Mouse (Mus musculus) kidney, embryonic 14.5 days (tissue): ENCODE results near the gene Mms19. TPM values are rescaled to one million over a fixed set of nuclear protein-coding genes. Genes with fewer than 3 reads are reported as not detected.

Source experiments
- ATAC-seq: fragments of 200-750 bp; cut with Nextera tagmentation; 2 replicates; pipeline ENCODE4 v1.8.0; 2017; ENCODE audit warnings: moderate number of reproducible peaks, mild to moderate bottlenecking, moderate TSS enrichment, moderate library complexity; ENCODE audit not compliant: low FRiP score, low TSS enrichment
- H3K27ac ChIP-seq: fragments of 300-500 bp; sonication (generic); 2 replicates; pipeline ENCODE4 v1.5.1; 2014; ENCODE audit warnings: low read depth, mild to moderate bottlenecking, low read length, moderate library complexity, mixed read lengths
- H3K27me3 ChIP-seq: fragments of 300-500 bp; sonication (generic); 2 replicates; pipeline ENCODE4 v1.6.1; 2014; ENCODE audit warnings: mild to moderate bottlenecking, low read length; ENCODE audit not compliant: control insufficient read depth, insufficient read depth
- H3K36me3 ChIP-seq: fragments of 300-500 bp; sonication (generic); 2 replicates; pipeline ENCODE4 v1.6.1; 2014; ENCODE audit warnings: low read length, mixed read lengths; ENCODE audit not compliant: control insufficient read depth, insufficient read depth
- H3K4me1 ChIP-seq: fragments of 300-500 bp; sonication (generic); 2 replicates; pipeline ENCODE4 v1.6.1; 2014; ENCODE audit warnings: low read length, mixed read lengths; ENCODE audit not compliant: control insufficient read depth, insufficient read depth
- H3K4me2 ChIP-seq: fragments of 300-500 bp; sonication (generic); replicated peaks from 2 replicates; pipeline ENCODE4 v1.6.1; 2014; ENCODE audit warnings: low read depth, mild to moderate bottlenecking, low read length
- H3K4me3 ChIP-seq: fragments of 300-500 bp; sonication (generic); 2 replicates; pipeline ENCODE4 v1.5.1; 2014; ENCODE audit warnings: mild to moderate bottlenecking, low read length
- H3K9ac ChIP-seq: fragments of 300-500 bp; sonication (generic); 2 replicates; pipeline ENCODE4 v1.6.1; 2014; ENCODE audit warnings: low read depth, mild to moderate bottlenecking, low read length, moderate library complexity
- H3K9me3 ChIP-seq: fragments of 300-500 bp; sonication (generic); 2 replicates; pipeline ENCODE4 v1.6.1; 2016; ENCODE audit warnings: low read length; ENCODE audit not compliant: control insufficient read depth
- WGBS: fragments of 180-500 bp; shearing (Covaris S2); extraction: QIAGEN DNeasy Blood & Tissue Kit; methylation state at CpG from one replicate; pipeline ENCODE4 v1.1.7; 2014; 5-methylcytosine and 5-hydroxymethylcytosine counted together
- polyA plus RNA-seq: library from polyadenylated mRNA; unstranded; fragments of >200 nt; fragmentation: Nextera tagmentation; extraction: Ambion mirVana; gene quantifications from 2 replicates; pipeline ENCODE4 v1.2.1, GENCODE M21; 2014

The Mms19 gene
- polyA plus RNA-seq, 1 experiment from 2014 or later, result 42.3 TPM

- Histone ChIP-seq H3K9ac (no peak overlapping the region), H3K27me3 (no peaks in the 10 kb centered on the region), H3K4me3 (no peak overlapping the region), H3K9me3 (no peaks in the 10 kb centered on the region), H3K36me3 (no peaks in the 10 kb centered on the region), H3K27ac (no peak overlapping the region), H3K4me1 (peaks cover 57% of the 10 kb centered on the region), H3K4me2 (no peak overlapping the region)
- ATAC-seq, result no peak
- WGBS, result 71% methylated on average over 2 of the region's 2 CpGs
These were observed 12.0 kb upstream of the Mms19 start for GRCm38 (mm10) chr19:41992971-41993370.

GRCm38 (mm10) chr19:41991926-41992477 lies 11.0 kb upstream of the Mms19 start:
- Histone ChIP-seq H3K27me3 (no peaks in the 10 kb centered on the region), H3K9me3 (no peaks in the 10 kb centered on the region), H3K4me3 (no peak overlapping the region), H3K9ac (no peak overlapping the region), H3K4me2 (0 out of 2 replicates have a peak overlapping the region, but pooled peaks have one; percentile 8), H3K27ac (peak overlapping the region; percentile 77), H3K36me3 (no peaks in the 10 kb centered on the region), H3K4me1 (peaks cover 57% of the 10 kb centered on the region)
- WGBS, result 21% methylated on average over 6 of the region's 6 CpGs
- ATAC-seq, result 0 out of 2 replicates have a peak, but pooled peaks have one; percentile 26

GRCm38 (mm10) chr19:41989810-41990209 lies 8.9 kb upstream of the Mms19 start:
- H3K9me3 ChIP-seq, result no peaks in the 10 kb centered on the region
- no peak overlapping the region for H3K4me2 ChIP-seq
- H3K36me3 ChIP-seq, result no peaks in the 10 kb centered on the region
- peaks cover 37% of the 10 kb centered on the region for H3K4me1 ChIP-seq
- ATAC-seq, result no peak
- H3K27me3 ChIP-seq, result no peaks in the 10 kb centered on the region
- 81% methylated on average over 6 of the region's 6 CpGs for WGBS
- no peak overlapping the region for H3K27ac ChIP-seq
- H3K4me3 ChIP-seq, result no peak overlapping the region
- H3K9ac ChIP-seq, result no peak overlapping the region

- peaks cover 12% of the 10 kb centered on the region for H3K4me1 ChIP-seq
- no peaks in the 10 kb centered on the region for H3K36me3 ChIP-seq
- H3K4me2 ChIP-seq, result no peak overlapping the region
- H3K9me3 ChIP-seq, result no peaks in the 10 kb centered on the region
- H3K27ac ChIP-seq, result no peak overlapping the region; the same call in 1 of the 2 replicates
- ATAC-seq, result peak; percentile 44; the same call in 1 of the 2 replicates
- no peaks in the 10 kb centered on the region for H3K27me3 ChIP-seq
- 66% methylated on average over 4 of the region's 4 CpGs for WGBS
- no peak overlapping the region for H3K9ac ChIP-seq
- H3K4me3 ChIP-seq, result no peak overlapping the region
These were observed 6.2 kb upstream of the Mms19 start for GRCm38 (mm10) chr19:41987206-41987605.

- Histone ChIP-seq H3K4me2 (no peak overlapping the region), H3K4me3 (no peak overlapping the region), H3K9ac (no peak overlapping the region), H3K4me1 (no peaks in the 10 kb centered on the region; the same call in 1 of the 2 replicates), H3K27ac (no peak overlapping the region), H3K9me3 (no peaks in the 10 kb centered on the region), H3K36me3 (no peaks in the 10 kb centered on the region), H3K27me3 (no peaks in the 10 kb centered on the region)
- 92% methylated on average over 5 of the region's 5 CpGs for WGBS
- ATAC-seq, result no peak
These were observed 5.0 kb upstream of the Mms19 start for GRCm38 (mm10) chr19:41985994-41986393.

GRCm38 (mm10) chr19:41982791-41983150 lies 1.8 kb upstream of the Mms19 start:
- 0 out of 2 replicates have a peak, but pooled peaks cover 3% of the 10 kb centered on the region for H3K4me1 ChIP-seq
- WGBS, result under 1% methylated on average over 4 of the region's 4 CpGs
- no peaks in the 10 kb centered on the region for H3K9me3 ChIP-seq
- peak overlapping the region; percentile 84; the same call in 1 of the 2 replicates for H3K27ac ChIP-seq
- H3K9ac ChIP-seq, result peak overlapping the region; percentile 92
- H3K36me3 ChIP-seq, result no peaks in the 10 kb centered on the region
- peak overlapping the region; percentile 77 for H3K4me3 ChIP-seq
- no peaks in the 10 kb centered on the region for H3K27me3 ChIP-seq
- H3K4me2 ChIP-seq, result peak overlapping the region; percentile 88
- ATAC-seq, result no peak

- H3K9me3 ChIP-seq, result no peaks in the 10 kb centered on the region
- H3K27me3 ChIP-seq, result no peaks in the 10 kb centered on the region
- H3K4me2 ChIP-seq, result peak overlapping the region; percentile 88
- peak overlapping the region; percentile 84 for H3K27ac ChIP-seq
- ATAC-seq, result no peak
- no peaks in the 10 kb centered on the region for H3K36me3 ChIP-seq
- peak overlapping the region; percentile 92 for H3K9ac ChIP-seq
- 0 out of 2 replicates have a peak, but pooled peaks cover 3% of the 10 kb centered on the region for H3K4me1 ChIP-seq
- peak overlapping the region; percentile 77 for H3K4me3 ChIP-seq
- 0% methylated on average over 74 of the region's 74 CpGs for WGBS
These were observed 1.2 kb upstream of the Mms19 start for GRCm38 (mm10) chr19:41981931-41982790.

- ATAC-seq, result no peak; the same call in 1 of the 2 replicates
- Histone ChIP-seq H3K36me3 (no peaks in the 10 kb centered on the region), H3K4me1 (0 out of 2 replicates have a peak, but pooled peaks cover 3% of the 10 kb centered on the region), H3K9ac (peak within 1 kb of the TSS; percentile 92), H3K27ac (peak within 1 kb of the TSS; percentile 84), H3K4me3 (peak within 1 kb of the TSS; percentile 77), H3K4me2 (peak within 1 kb of the TSS; percentile 88), H3K9me3 (no peaks in the 10 kb centered on the region), H3K27me3 (no peaks in the 10 kb centered on the region)
- WGBS, result 0% methylated on average over 33 of the region's 33 CpGs
These were observed 604 bp upstream of the Mms19 start, which contains the start of gene Ubtd1 for GRCm38 (mm10) chr19:41981595-41981927. TSS of gene Ubtd1 (plus strand) at chr19:41981763.

GRCm38 (mm10) chr19:41980422-41980818 lies 537 bp downstream of the Mms19 start:
- Histone ChIP-seq H3K9me3 (no peaks in the 10 kb centered on the region), H3K4me2 (peak overlapping the region; percentile 71), H3K4me3 (peak overlapping the region; percentile 77), H3K36me3 (no peaks in the 10 kb centered on the region), H3K4me1 (0 out of 2 replicates have a peak, but pooled peaks cover 3% of the 10 kb centered on the region), H3K27ac (peak overlapping the region; percentile 84), H3K9ac (peak overlapping the region; percentile 92), H3K27me3 (no peaks in the 10 kb centered on the region)
- ATAC-seq, result peak; percentile 14; the same call in 1 of the 2 replicates
- 0% methylated on average over 16 of the region's 16 CpGs for WGBS
